Mouse (Mus musculus): ENCODE results near the gene Atg7.

DNA sequence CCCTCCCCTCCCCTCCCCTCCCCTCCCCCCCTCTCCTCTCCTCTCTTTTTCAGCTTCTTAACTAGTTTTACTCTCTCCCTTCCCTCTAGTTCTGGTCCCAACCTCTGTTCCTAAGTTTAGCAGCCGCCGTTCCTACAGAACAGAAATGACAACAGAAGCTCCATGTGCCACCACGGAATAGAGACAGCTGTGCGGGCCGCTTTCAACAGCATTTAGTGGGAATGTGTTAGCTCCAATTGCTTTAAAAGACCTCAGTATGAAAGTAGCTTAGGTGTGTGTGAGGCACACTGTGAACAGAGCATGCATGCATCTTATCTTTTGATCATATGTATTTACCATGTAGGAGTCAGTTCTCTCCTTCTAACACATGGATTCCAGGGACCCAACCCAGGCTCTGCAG, 79.1 kb downstream of the Atg7 start:
- TF ChIP-seq CTCF (IDR thresholded peaks at IDR 0.05; ENCODE audit: low read depth, low read length) (no peak), POLR2A (IDR thresholded peaks at IDR 0.05; ENCODE audit: extremely low read depth, insufficient read depth, low read length) (no peak)
